Mouse (Mus musculus): ENCODE data around the gene Rabgap1l.

GRCm38 (mm10) chr1:160574039-160574438 is 219.0 kb downstream of the Rabgap1l start:
- TF ChIP-seq POLR2A (IDR thresholded peaks at IDR 0.05; ENCODE audit: control insufficient read depth, low read depth, low read length) (no peak), CTCF (IDR thresholded peaks at IDR 0.05; ENCODE audit: control insufficient read depth, insufficient read depth, insufficient replicate concordance, low read depth, low read length) (no peak)
